Mouse (Mus musculus) mouse embryonic stem cell (cell line): ENCODE data around the gene Cnnm2.

Experiments used
- in situ Hi-C, 2 experiments: fragments of 300-500 bp; cut with MboI; formaldehyde crosslinking; loops; 1 replicate in 1 of 2; 3 replicates in 1 of 2; pipeline ENCODE4 v1.14.3; 2019 to 2020; ENCODE audit warnings: low sequenced_read_pairs in 2 of 2, low pct_unique_long_range_greater_than_20kb in 1 of 2, mixed read lengths in 1 of 2; ENCODE audit not compliant: unreplicated experiment in 1 of 2

Gene Cnnm2

GRCm38 (mm10) chr19:46929044-46929587 lies 167.7 kb downstream of the Cnnm2 start:
- in situ Hi-C loops = no loop called here
